Mouse (Mus musculus): ENCODE measurements at regions not wholly inside any gene's neighbourhood (a gene's known extent, or its start where the extent isn't known, plus 50 kb on each side); places are given as distances from the start of the nearest gene placed in this dataset.
"Not testable (repeated sequence)": the region's sequence is repeated elsewhere in the genome, so short reads cannot be mapped to it uniquely, and the experiment has no call there.

DNA sequence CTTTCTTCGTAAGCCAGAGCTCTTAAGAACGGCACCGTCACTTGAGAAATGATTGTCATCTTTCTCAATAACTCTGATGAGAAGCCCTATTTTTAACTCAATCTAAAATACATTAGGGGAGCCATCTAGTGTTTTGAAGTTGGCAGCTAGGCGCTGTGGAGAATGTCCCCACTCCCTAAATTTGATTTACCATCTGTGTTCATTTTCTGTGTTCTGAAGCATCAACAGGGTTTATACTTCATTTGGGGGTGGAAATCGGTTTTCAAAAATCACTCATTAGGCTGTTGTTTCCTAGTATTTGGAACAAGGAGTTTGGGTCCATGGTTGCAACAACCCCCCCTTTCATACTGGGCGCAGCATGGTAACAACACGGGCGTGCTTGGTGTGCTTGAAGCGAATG is 97.1 kb upstream of the Ipo5 start:
- H3K9me3 ChIP-seq = no peaks in the 10 kb centered on the region
- no peak overlapping the region for H3K9ac ChIP-seq
- no peak overlapping the region for H3K27ac ChIP-seq
- H3K4me1 ChIP-seq = no peaks in the 10 kb centered on the region
- H3K4me2 ChIP-seq = no peak overlapping the region
- 88% methylated on average over 9 of the region's 9 CpGs for WGBS
- no peaks in the 10 kb centered on the region for H3K36me3 ChIP-seq (replicated peaks)
- no peak overlapping the region for H3K4me3 ChIP-seq (replicated peaks)
- no peak for ATAC-seq (ENCODE audit: low FRiP score)
- H3K27me3 ChIP-seq = no peaks in the 10 kb centered on the region

DNA sequence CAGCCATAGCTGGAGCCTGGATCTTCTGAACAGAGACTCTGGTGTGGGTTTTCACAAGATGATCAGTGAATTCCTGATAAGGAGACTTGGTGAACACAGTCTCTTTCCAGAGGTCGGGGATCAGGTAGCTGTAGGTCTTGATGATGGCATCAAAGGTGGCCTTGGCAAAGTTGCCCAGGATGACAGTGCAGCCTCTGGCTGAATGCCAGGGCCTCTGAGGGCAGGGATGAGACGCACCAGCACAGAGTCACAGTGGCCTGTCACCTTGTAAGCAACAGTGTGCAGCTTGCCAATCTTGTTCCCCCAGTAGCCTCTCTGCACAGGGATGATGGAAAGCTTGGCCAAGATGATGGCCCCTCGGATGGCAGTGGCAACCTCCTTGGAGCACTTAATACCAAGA is 95.9 kb upstream of the Ipo5 start:
- not testable (repeated sequence) for H3K36me3 ChIP-seq (replicated peaks); H3K9me3 ChIP-seq; H3K4me2 ChIP-seq; ATAC-seq (ENCODE audit: low FRiP score); H3K4me1 ChIP-seq; H3K27me3 ChIP-seq; H3K27ac ChIP-seq; H3K4me3 ChIP-seq (replicated peaks); H3K9ac ChIP-seq
- WGBS = 88% methylated on average over 3 of the region's 3 CpGs

DNA sequence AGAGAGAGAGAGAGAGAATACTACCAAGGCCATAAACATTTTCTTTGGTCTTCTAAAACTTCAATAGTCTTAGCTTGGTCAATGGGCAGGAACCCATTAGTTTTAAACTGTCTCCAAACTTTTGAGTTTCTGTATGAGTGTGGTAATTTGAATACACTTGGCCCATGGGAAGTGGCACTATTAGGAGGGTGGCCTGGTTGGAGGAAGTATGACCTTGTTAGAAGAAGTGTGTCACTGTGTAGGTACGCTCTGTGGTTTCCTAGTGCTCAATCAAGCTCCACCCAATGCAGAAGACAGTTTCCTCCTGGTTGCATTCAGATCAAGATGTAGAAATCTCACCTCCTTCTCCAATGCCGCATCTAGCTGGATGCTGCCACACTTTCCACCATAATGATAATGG is 94.5 kb upstream of the Ipo5 start:
- Histone ChIP-seq H3K27me3 (no peaks in the 10 kb centered on the region), H3K4me2 (no peak overlapping the region), H3K9ac (no peak overlapping the region), H3K27ac (no peak overlapping the region), H3K4me1 (no peaks in the 10 kb centered on the region), H3K4me3 (replicated peaks) (no peak overlapping the region), H3K9me3 (no peaks in the 10 kb centered on the region), H3K36me3 (replicated peaks) (no peaks in the 10 kb centered on the region)
- ATAC-seq (ENCODE audit: low FRiP score) = no peak
- 98% methylated on average over 2 of the region's 2 CpGs for WGBS

DNA sequence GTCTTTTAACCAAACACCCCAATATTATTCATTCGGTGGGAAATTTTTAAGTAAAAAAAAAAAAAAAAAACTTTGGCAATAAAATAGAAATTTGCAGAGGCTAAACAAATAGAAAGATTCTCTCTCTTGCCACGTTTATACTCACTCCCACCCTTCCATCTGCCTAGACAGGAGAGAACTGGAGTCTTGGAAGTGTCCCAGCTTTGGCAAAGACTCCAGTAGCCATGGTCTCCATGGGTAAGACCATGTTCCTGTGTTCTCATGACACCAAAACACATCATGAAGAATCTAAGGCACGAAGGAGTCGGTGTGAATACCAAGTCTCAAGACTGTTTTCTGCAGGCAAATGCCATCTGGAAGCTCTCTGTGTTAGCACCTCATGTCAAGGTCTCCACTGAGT is 84.8 kb upstream of the Ipo5 start:
- ATAC-seq (ENCODE audit: low FRiP score) = no peak
- Histone ChIP-seq H3K4me1 (peaks cover 2% of the 10 kb centered on the region; the same call in 1 of the 2 replicates), H3K27me3 (no peaks in the 10 kb centered on the region), H3K4me3 (replicated peaks) (no peak overlapping the region), H3K36me3 (replicated peaks) (no peaks in the 10 kb centered on the region), H3K27ac (no peak overlapping the region), H3K9me3 (no peaks in the 10 kb centered on the region), H3K4me2 (no peak overlapping the region), H3K9ac (no peak overlapping the region)
- 95% methylated on average over 4 of the region's 4 CpGs for WGBS

DNA sequence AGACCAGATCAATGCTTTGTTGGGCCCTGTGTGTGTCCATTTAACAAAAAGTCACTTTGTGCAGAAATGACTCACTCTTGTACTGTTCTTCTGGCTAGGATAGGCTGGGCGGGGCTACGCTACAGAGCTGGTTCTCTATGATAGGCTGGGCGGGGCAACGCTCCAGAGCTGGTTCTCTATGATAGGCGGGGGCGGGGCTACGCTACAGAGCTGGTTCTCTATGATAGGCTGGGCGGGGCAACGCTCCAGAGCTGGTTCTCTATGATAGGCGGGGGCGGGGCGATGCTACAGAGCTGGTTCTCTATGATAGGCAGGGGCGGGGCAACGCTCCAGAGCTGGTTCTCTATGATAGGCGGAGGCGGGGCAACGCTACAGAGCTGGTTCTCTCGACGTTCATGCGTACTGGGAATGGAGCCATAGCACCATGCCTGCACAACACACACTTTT is 80.6 kb upstream of the Ipo5 start:
- not testable (repeated sequence) for H3K4me2 ChIP-seq; H3K4me3 ChIP-seq (replicated peaks); H3K9me3 ChIP-seq; H3K36me3 ChIP-seq (replicated peaks); H3K27me3 ChIP-seq; H3K9ac ChIP-seq; H3K27ac ChIP-seq
- 29% methylated on average over 19 of the region's 20 CpGs for WGBS
- peak; percentile 66 for ATAC-seq (ENCODE audit: low FRiP score)
- H3K4me1 ChIP-seq = peaks cover 12% of the 10 kb centered on the region

DNA sequence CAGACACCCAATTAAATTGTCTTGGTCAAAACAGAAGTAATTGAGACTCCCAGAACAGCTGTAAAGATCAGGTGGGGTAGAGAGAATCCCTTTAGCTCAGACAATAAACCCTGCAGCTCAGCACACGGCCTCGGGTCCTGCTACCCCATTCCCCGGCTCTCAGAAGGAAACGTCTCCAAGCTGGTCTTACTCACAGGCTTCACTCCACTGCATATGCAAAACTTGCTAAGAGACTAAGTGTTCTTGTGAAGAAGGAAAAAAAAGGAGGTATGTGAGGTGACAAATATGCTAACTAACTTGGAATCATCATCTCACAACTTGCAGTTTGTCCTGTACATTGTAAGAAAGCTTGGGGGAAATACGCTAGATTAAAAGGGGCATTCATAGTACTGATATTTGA is 79.6 kb upstream of the Ipo5 start:
- Histone ChIP-seq H3K4me2 (no peak overlapping the region), H3K4me1 (peaks cover 12% of the 10 kb centered on the region), H3K36me3 (replicated peaks) (no peaks in the 10 kb centered on the region), H3K27ac (no peak overlapping the region), H3K4me3 (replicated peaks) (no peak overlapping the region), H3K9me3 (no peaks in the 10 kb centered on the region), H3K9ac (no peak overlapping the region), H3K27me3 (peaks cover 4% of the 10 kb centered on the region; the same call in 1 of the 2 replicates)
- 50% methylated on average over 5 of the region's 5 CpGs for WGBS
- no peak for ATAC-seq (ENCODE audit: low FRiP score)

DNA sequence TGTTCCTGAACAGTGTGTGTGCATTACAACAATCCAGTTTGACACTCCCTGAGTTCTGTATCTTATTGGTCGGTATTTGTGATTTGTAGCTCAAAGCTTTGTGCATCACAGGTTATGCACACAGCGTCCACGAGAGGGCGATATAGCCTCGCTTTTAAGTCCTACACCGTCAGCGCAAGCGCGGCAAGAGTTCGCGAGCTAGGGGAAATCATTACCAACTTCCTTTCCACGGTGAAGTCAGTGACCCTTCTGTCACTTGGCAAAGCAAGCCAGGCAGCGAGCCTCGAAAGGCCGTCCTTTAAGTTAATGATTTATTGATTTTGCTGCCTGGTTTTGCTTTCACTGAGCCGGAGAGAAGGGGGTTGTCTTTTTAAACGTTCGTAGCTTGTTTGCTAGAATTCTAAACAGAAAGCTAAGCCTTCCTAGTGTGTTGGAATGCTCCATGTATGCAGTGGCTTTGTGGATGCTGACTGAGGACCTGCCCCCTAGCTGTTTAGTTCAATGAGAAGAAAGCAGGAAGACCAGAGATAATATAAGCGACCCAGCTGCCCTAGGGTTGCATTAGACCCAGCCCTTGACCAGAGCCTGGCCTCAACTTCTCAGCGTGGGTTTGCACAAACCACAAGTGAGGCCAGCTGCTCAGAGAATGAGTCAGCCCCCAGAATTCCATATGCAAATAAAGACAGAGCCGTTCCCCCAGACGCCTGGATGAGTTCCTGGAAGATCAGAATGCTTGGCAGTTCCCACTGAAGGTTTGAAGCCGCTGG is 79.0 kb upstream of the Ipo5 start:
- H3K36me3 ChIP-seq (replicated peaks) = no peaks in the 10 kb centered on the region
- ATAC-seq (ENCODE audit: low FRiP score) = peak; percentile 80
- H3K27ac ChIP-seq = no peak overlapping the region
- H3K27me3 ChIP-seq = peaks cover 4% of the 10 kb centered on the region; the same call in 1 of the 2 replicates
- peaks cover 12% of the 10 kb centered on the region for H3K4me1 ChIP-seq
- WGBS = 14% methylated on average over 23 of the region's 23 CpGs
- H3K9ac ChIP-seq = peak overlapping the region; percentile 13; the same call in 1 of the 2 replicates
- H3K9me3 ChIP-seq = no peaks in the 10 kb centered on the region
- peak overlapping the region; percentile 13; the same call in 1 of the 2 replicates for H3K4me3 ChIP-seq (replicated peaks)
- H3K4me2 ChIP-seq = peak overlapping the region; percentile 52

DNA sequence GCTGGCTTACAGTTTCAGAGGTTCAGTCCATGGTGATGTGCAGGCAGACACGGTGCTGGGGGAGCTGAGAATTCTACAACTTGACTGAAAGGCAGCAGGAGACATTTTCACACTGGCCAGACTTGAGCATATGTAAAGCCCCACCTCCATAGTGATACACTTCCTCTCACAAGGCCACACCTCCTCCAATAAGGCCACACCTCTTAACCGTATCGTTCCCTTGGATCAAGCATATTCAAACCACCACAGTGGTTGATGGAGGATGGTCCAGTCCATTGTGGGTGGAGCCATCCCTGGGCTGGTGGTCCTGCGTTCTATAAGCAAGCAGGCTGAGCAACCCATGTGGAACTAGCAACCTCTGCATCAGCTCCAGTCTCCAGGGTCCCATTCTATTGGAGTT is 76.2 kb upstream of the Ipo5 start:
- no peaks in the 10 kb centered on the region for H3K9me3 ChIP-seq
- peaks cover 4% of the 10 kb centered on the region; the same call in 1 of the 2 replicates for H3K27me3 ChIP-seq
- no peak overlapping the region for H3K4me2 ChIP-seq
- ATAC-seq (ENCODE audit: low FRiP score) = no peak
- no peak overlapping the region for H3K4me3 ChIP-seq (replicated peaks)
- H3K4me1 ChIP-seq = peaks cover 12% of the 10 kb centered on the region
- H3K36me3 ChIP-seq (replicated peaks) = no peaks in the 10 kb centered on the region
- 84% methylated on average over 4 of the region's 4 CpGs for WGBS
- H3K9ac ChIP-seq = no peak overlapping the region
- no peak overlapping the region for H3K27ac ChIP-seq

DNA sequence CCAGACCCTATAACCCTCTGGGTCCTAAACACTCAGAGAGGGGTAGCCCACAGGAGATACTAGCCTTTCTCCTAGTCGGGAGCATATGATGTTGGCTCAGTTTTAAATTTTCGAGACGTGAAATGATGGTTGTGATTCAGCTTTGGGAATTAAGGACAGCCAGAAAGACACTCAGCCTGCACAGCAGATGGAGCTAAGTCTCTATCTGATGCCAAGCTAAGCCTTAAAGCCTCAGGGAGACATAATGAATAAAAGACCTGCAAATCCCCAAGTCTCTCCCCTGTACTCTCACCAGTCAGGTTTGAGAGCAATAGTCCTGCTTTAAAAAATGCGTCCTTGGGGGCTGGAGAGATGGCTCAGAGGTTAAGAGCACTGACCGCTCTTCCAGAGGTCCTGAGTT is 75.3 kb upstream of the Ipo5 start:
- Histone ChIP-seq H3K9ac (no peak overlapping the region), H3K4me1 (peaks cover 12% of the 10 kb centered on the region), H3K36me3 (replicated peaks) (no peaks in the 10 kb centered on the region), H3K4me3 (replicated peaks) (no peak overlapping the region), H3K4me2 (no peak overlapping the region), H3K27me3 (peaks cover 4% of the 10 kb centered on the region; the same call in 1 of the 2 replicates), H3K27ac (no peak overlapping the region), H3K9me3 (no peaks in the 10 kb centered on the region)
- WGBS = 70% methylated on average over 5 of the region's 5 CpGs
- no peak for ATAC-seq (ENCODE audit: low FRiP score)

DNA sequence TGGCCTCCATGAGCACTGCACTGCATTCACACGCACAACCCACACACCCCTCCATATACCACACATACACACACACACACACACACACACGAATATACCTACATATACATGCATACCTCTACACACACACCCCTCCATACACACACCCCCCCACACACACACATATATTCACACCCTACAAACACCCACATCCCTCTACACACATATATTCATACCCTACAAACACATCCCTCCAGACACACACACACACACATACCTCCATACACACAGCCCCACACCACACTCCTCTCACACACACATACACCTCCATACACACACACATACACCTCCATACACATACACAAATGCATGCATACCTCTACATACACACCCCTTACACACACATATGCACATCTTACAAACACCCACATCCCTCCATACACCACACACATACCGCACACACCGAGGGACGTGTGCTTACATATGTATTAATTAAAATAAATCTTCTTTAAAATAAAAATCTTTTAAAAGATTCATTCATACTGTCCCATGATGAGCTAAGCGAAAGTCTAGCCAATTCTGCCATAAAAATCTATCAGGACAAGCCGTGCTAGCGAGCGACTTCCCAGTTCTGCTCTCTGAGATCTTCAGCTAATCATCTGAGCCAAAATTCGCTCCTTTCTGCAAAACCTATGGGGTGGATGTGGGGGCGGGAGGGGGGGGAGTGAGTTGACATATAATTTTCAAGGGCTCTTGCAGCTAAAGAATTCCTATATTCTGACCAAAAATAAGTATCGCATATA is 74.3 kb upstream of the Ipo5 start:
- 92% methylated on average over 12 of the region's 12 CpGs for WGBS

DNA sequence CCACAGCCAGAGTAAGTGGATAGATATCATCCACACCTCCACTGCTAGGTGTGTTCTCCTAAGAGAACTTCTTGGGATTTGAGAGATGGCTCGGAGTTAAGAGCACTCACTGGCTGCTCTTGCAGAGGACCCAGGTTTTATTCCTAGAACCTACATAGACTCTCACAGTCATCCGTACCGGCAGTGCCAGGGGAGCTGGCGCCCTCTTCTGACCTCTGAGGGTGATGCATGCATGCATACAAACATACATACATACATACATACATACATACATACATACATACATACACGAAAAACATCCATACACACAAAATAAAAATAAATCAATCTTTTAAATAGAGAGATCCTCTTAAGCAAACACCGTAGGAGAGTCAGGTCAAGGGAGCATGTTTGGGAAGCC is 70.1 kb upstream of the Ipo5 start:
- no peak overlapping the region for H3K27ac ChIP-seq
- no peaks in the 10 kb centered on the region for H3K4me1 ChIP-seq
- no peaks in the 10 kb centered on the region for H3K27me3 ChIP-seq
- 83% methylated on average over 6 of the region's 6 CpGs for WGBS
- no peak overlapping the region for H3K4me3 ChIP-seq (replicated peaks)
- no peaks in the 10 kb centered on the region for H3K9me3 ChIP-seq
- H3K4me2 ChIP-seq = no peak overlapping the region
- no peak overlapping the region for H3K9ac ChIP-seq
- no peak for ATAC-seq (ENCODE audit: low FRiP score)
- no peaks in the 10 kb centered on the region for H3K36me3 ChIP-seq (replicated peaks)

More for the DNA sequence above, 74.3 kb upstream of the Ipo5 start:
- H3K36me3 ChIP-seq (replicated peaks) = no peaks in the 10 kb centered on the region
- H3K9ac ChIP-seq = no peak overlapping the region
- peaks cover 5% of the 10 kb centered on the region for H3K4me1 ChIP-seq
- H3K27me3 ChIP-seq = peaks cover 4% of the 10 kb centered on the region; the same call in 1 of the 2 replicates
- no peaks in the 10 kb centered on the region for H3K9me3 ChIP-seq
- H3K4me2 ChIP-seq = no peak overlapping the region
- ATAC-seq (ENCODE audit: low FRiP score) = no peak
- H3K4me3 ChIP-seq (replicated peaks) = no peak overlapping the region
- no peak overlapping the region for H3K27ac ChIP-seq

DNA sequence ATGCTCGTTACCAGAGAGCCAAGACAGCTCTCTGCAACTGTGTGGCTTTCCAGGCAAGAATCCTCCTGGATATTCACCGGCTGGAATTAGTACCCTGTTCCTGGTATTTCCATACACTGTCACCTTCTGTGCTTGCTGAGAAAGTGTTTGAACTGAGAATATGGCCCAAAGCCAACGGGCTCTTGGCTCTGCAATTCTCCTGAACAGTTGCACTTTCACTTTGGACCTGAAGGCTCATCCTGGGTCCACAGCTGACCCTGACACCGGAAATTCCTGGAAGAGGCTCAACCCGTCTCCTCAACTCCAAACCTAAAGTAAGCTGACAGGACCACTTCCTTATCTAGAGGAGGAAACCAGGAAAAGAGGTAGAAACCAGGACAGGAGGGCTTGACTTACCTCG is 69.7 kb upstream of the Ipo5 start:
- Histone ChIP-seq H3K27me3 (no peaks in the 10 kb centered on the region), H3K9ac (no peak overlapping the region), H3K27ac (no peak overlapping the region), H3K4me1 (no peaks in the 10 kb centered on the region), H3K4me2 (no peak overlapping the region), H3K4me3 (replicated peaks) (no peak overlapping the region), H3K36me3 (replicated peaks) (no peaks in the 10 kb centered on the region), H3K9me3 (no peaks in the 10 kb centered on the region)
- WGBS = 88% methylated on average over 6 of the region's 6 CpGs
- ATAC-seq (ENCODE audit: low FRiP score) = no peak
